Mouse (Mus musculus) forebrain, embryonic 12.5 days (tissue): Measurements from ENCODE around the gene Bri3bp. TPM values are rescaled to one million over a fixed set of nuclear protein-coding genes. Genes with fewer than 3 reads are reported as not detected.
A peak's percentile ranks its signal among the peaks of the same experiment; 100 is the strongest.

Experiments
- ATAC-seq: fragments of 200-750 bp; cut with Nextera tagmentation; 2 replicates; pipeline ENCODE4 v1.8.0; 2017; ENCODE audit warnings: moderate TSS enrichment; ENCODE audit not compliant: low FRiP score
- H3K27ac ChIP-seq: fragments of 300-500 bp; sonication (generic); 2 replicates; pipeline ENCODE4 v1.5.1; 2016; ENCODE audit warnings: mild to moderate bottlenecking
- H3K27me3 ChIP-seq: fragments of 300-500 bp; sonication (generic); 2 replicates; pipeline ENCODE4 v1.6.1; 2016; ENCODE audit warnings: mild to moderate bottlenecking
- H3K36me3 ChIP-seq: fragments of 300-500 bp; sonication (generic); replicated peaks from 2 replicates; pipeline ENCODE4 v1.6.1; 2016; ENCODE audit warnings: mild to moderate bottlenecking
- H3K4me1 ChIP-seq: fragments of 300-500 bp; sonication (generic); 2 replicates; pipeline ENCODE4 v1.6.1; 2016
- H3K4me2 ChIP-seq: fragments of 300-500 bp; sonication (generic); 2 replicates; pipeline ENCODE4 v1.6.1; 2016; ENCODE audit warnings: mild to moderate bottlenecking, moderate library complexity
- H3K4me3 ChIP-seq: fragments of 300-500 bp; sonication (generic); replicated peaks from 2 replicates; pipeline ENCODE4 v1.5.1; 2016; ENCODE audit warnings: mild to moderate bottlenecking
- H3K9ac ChIP-seq: fragments of 300-500 bp; sonication (generic); 2 replicates; pipeline ENCODE4 v1.6.1; 2016; ENCODE audit warnings: mild to moderate bottlenecking
- H3K9me3 ChIP-seq: fragments of 300-500 bp; sonication (generic); 2 replicates; pipeline ENCODE4 v1.6.1; 2016
- WGBS: fragments of 180-500 bp; shearing (Covaris S2); methylation state at CpG from one replicate; pipeline ENCODE4 v1.1.7; 2016; 5-methylcytosine and 5-hydroxymethylcytosine counted together
- polyA plus RNA-seq: library from polyadenylated mRNA; unstranded; fragments of >200 nt; fragmentation: Nextera tagmentation; extraction: Ambion mirVana; gene quantifications from 2 replicates; pipeline ENCODE4 v1.2.1, GENCODE M21; 2016

The Bri3bp gene
- polyA plus RNA-seq, 1 experiment from 2014 or later = 43.0 TPM

DNA sequence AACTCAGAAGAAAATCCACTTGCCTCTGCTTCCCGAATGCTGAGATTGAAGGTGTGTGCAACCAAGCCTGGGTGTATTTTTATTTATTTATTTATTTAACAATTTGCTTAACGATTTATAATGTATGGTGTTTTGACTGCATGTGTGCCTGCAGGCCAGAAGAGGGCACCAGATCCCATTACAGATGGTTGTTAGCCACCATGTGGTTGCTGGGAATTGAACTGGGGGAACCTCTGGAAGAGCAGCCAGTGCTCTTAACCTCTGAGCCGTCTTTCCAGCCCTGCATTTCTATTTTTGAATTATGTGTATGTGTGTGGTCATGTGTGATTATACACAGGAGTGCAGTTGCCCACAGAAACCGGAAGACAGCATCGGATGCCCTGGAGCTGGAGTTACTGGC, 2.0 kb downstream of the Bri3bp start:
- WGBS = 92% methylated on average over 5 of the region's 5 CpGs

DNA sequence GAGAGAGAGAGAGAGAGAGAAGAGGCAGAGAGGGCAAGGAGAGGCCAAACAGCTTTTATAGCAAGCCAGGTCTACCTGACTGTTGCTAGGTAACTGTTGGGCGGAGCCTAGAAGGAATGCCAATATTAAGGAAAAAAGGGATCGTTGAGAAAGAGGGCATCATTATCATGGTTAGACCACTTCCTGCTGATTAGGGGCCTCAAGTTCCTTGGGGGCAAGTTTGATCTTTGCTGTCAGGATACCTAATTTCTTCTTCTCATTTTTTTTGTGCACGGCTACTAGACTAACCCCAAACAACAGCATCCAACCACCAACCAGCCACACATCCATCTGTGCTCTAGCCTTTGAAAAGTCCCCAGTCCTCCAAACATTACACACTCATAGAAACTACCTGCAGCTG, 2.5 kb downstream of the Bri3bp start:
- ATAC-seq = no peak
- no peak overlapping the region for H3K4me2 ChIP-seq
- WGBS = 88% methylated on average over 3 of the region's 3 CpGs

More for the DNA sequence above, 2.0 kb downstream of the Bri3bp start:
- Histone ChIP-seq H3K4me3 (no peak overlapping the region), H3K27me3 (0 out of 2 replicates have a peak, but pooled peaks cover 3% of the 10 kb centered on the region), H3K4me2 (no peak overlapping the region), H3K4me1 (peaks cover 25% of the 10 kb centered on the region), H3K36me3 (peaks cover 7% of the 10 kb centered on the region), H3K9ac (no peak overlapping the region), H3K27ac (no peak overlapping the region), H3K9me3 (no peaks in the 10 kb centered on the region)
- ATAC-seq = no peak

DNA sequence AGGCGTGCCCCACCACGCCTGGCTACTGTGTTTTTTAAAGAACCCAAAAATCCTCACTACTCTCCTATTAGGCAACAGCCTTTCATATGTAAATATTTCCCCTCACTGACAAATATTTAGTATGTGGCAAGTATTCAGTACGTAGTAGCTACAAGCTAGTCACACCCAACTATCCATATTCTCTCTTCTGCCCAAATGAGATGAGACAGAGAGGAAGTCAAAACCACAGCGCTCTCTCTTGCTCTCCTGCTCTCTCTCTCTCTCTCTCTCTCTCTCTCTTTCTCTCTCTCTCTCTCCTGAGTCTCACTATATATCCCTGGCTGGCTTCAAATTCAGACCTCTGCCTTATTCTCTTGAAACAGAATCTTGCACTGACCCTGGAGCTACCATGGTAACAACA, 3.2 kb downstream of the Bri3bp start:
- Histone ChIP-seq H3K4me2 (no peak overlapping the region), H3K27ac (no peak overlapping the region), H3K27me3 (no peaks in the 10 kb centered on the region), H3K4me1 (peaks cover 25% of the 10 kb centered on the region), H3K4me3 (no peak overlapping the region), H3K36me3 (peaks cover 7% of the 10 kb centered on the region), H3K9me3 (no peaks in the 10 kb centered on the region), H3K9ac (no peak overlapping the region)
- 85% methylated on average over 4 of the region's 4 CpGs for WGBS
- ATAC-seq = no peak

More for the DNA sequence above, 2.5 kb downstream of the Bri3bp start:
- H3K4me1 ChIP-seq = peaks cover 25% of the 10 kb centered on the region
- no peaks in the 10 kb centered on the region for H3K27me3 ChIP-seq
- peaks cover 7% of the 10 kb centered on the region for H3K36me3 ChIP-seq
- no peak overlapping the region for H3K4me3 ChIP-seq
- H3K9ac ChIP-seq = no peak overlapping the region
- no peaks in the 10 kb centered on the region for H3K9me3 ChIP-seq
- no peak overlapping the region for H3K27ac ChIP-seq

GRCm38 (mm10) chr5:125446344-125446743, 5.0 kb downstream of the Bri3bp start:
- Histone ChIP-seq H3K9ac (no peak overlapping the region), H3K4me1 (peaks cover 19% of the 10 kb centered on the region), H3K4me2 (no peak overlapping the region), H3K4me3 (no peak overlapping the region), H3K9me3 (no peaks in the 10 kb centered on the region), H3K36me3 (peaks cover 7% of the 10 kb centered on the region), H3K27ac (no peak overlapping the region), H3K27me3 (no peaks in the 10 kb centered on the region)
- no peak for ATAC-seq
- WGBS = 78% methylated on average over 7 of the region's 7 CpGs

DNA sequence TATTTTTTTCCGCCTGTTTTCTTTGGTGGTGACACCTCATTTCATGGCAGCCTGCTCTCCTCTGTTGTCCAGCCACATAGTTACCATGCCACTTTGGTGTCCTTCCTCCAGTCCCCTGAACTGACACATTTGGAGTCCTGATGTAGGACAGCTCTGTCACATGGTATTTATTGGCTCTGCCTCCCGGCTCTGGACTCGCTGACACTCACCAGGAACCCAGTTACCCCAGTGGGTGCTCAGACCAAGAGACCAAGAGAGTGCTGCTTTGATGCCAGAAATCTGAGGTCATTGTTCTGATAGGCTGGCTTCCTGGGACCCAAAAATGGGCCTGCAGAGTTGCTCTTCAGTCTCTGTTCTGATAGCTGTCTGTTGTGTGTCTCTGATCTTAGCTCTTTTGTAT, 6.7 kb downstream of the Bri3bp start:
- Histone ChIP-seq H3K4me3 (no peak overlapping the region), H3K4me2 (no peak overlapping the region), H3K27ac (no peak overlapping the region), H3K9me3 (no peaks in the 10 kb centered on the region), H3K27me3 (no peaks in the 10 kb centered on the region), H3K36me3 (peaks cover 18% of the 10 kb centered on the region), H3K9ac (no peak overlapping the region), H3K4me1 (peaks cover 9% of the 10 kb centered on the region; the same call in 1 of the 2 replicates)
- ATAC-seq = no peak
- WGBS = 92% methylated on average over 3 of the region's 3 CpGs

GRCm38 (mm10) chr5:125448631-125449030, 7.3 kb downstream of the Bri3bp start:
- peaks cover 15% of the 10 kb centered on the region for H3K36me3 ChIP-seq
- ATAC-seq = no peak
- 93% methylated on average over 4 of the region's 4 CpGs for WGBS

DNA sequence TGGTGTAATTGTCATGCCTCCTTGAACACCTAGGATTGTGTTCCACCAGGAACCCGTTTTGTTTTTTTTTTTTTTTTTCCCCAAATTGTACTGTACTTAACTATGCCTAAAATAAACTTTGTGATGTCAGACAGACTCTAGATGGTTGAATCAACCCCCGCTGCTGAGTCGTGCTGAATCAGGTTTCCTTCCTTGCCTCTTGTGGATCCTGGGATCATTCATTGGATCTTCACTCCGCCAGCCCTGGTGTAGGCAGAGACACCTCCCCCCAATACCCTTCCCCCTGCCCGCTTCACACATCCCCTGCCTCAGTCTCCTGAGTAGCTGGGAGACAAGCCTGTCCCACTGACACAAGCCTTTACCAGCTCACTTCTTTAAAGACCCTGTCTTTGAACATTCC, 7.9 kb downstream of the Bri3bp start:
- H3K4me1 ChIP-seq = peaks cover 9% of the 10 kb centered on the region; the same call in 1 of the 2 replicates
- H3K27ac ChIP-seq = no peak overlapping the region
- 80% methylated on average over 5 of the region's 5 CpGs for WGBS
- no peak overlapping the region for H3K9ac ChIP-seq
- H3K4me3 ChIP-seq = no peak overlapping the region
- H3K4me2 ChIP-seq = no peak overlapping the region
- H3K27me3 ChIP-seq = no peaks in the 10 kb centered on the region
- no peak for ATAC-seq
- H3K9me3 ChIP-seq = no peaks in the 10 kb centered on the region
- peaks cover 20% of the 10 kb centered on the region for H3K36me3 ChIP-seq

More at GRCm38 (mm10) chr5:125448631-125449030, 7.3 kb downstream of the Bri3bp start:
- Histone ChIP-seq H3K27ac (no peak overlapping the region), H3K9me3 (no peaks in the 10 kb centered on the region), H3K4me1 (peaks cover 9% of the 10 kb centered on the region; the same call in 1 of the 2 replicates), H3K9ac (no peak overlapping the region), H3K4me2 (no peak overlapping the region), H3K27me3 (no peaks in the 10 kb centered on the region), H3K4me3 (no peak overlapping the region)

- H3K4me3 ChIP-seq = no peak overlapping the region
- H3K4me2 ChIP-seq = no peak overlapping the region
- no peaks in the 10 kb centered on the region for H3K27me3 ChIP-seq
- H3K4me1 ChIP-seq = no peaks in the 10 kb centered on the region
- no peak overlapping the region for H3K9ac ChIP-seq
- ATAC-seq = no peak
- 92% methylated on average over 9 of the region's 9 CpGs for WGBS
- no peaks in the 10 kb centered on the region for H3K9me3 ChIP-seq
- H3K36me3 ChIP-seq = peaks cover 38% of the 10 kb centered on the region
- no peak overlapping the region for H3K27ac ChIP-seq
These were observed 11.2 kb downstream of the Bri3bp start for GRCm38 (mm10) chr5:125452573-125452972.

- H3K4me2 ChIP-seq = no peak overlapping the region
- no peak overlapping the region for H3K9ac ChIP-seq
- H3K4me1 ChIP-seq = no peaks in the 10 kb centered on the region
- no peaks in the 10 kb centered on the region for H3K9me3 ChIP-seq
- no peaks in the 10 kb centered on the region for H3K27me3 ChIP-seq
- no peak overlapping the region for H3K4me3 ChIP-seq
- H3K36me3 ChIP-seq = peaks cover 38% of the 10 kb centered on the region
- no peak overlapping the region for H3K27ac ChIP-seq
- no peak for ATAC-seq
- 90% methylated on average over 6 of the region's 6 CpGs for WGBS
These were observed 14.7 kb downstream of the Bri3bp start for GRCm38 (mm10) chr5:125456100-125456499.

- H3K36me3 ChIP-seq = peaks cover 32% of the 10 kb centered on the region
- no peaks in the 10 kb centered on the region for H3K27me3 ChIP-seq
- ATAC-seq = no peak
- WGBS = 90% methylated on average over 6 of the region's 6 CpGs
- H3K9ac ChIP-seq = no peak overlapping the region
- H3K4me3 ChIP-seq = no peak overlapping the region
- no peak overlapping the region for H3K27ac ChIP-seq
- no peaks in the 10 kb centered on the region for H3K4me1 ChIP-seq
- H3K9me3 ChIP-seq = no peaks in the 10 kb centered on the region
- no peak overlapping the region for H3K4me2 ChIP-seq
These were observed 16.2 kb downstream of the Bri3bp start for GRCm38 (mm10) chr5:125457538-125457937.

DNA sequence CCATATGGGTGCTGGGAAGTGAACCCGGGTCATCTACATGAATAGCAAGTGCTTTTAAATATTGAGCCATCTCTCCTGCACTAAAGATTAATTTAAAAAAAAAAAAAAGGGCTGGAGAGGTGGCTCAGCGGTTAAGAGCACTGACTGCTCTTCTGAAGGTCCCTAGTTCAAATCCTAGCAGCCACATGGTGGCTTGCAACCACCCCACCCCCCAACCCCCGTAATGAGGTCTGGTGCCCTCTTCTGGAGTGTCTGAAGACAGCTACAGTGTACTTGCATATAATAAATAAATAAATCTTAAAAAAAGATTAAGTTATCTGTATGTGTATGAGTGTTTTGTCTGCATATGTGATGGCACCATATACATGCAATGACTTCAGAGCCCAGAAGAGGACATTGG, 19.2 kb downstream of the Bri3bp start:
- no peak overlapping the region for H3K4me3 ChIP-seq
- no peak overlapping the region for H3K9ac ChIP-seq
- 94% methylated on average over 3 of the region's 3 CpGs for WGBS
- H3K4me2 ChIP-seq = no peak overlapping the region
- no peaks in the 10 kb centered on the region for H3K27me3 ChIP-seq
- H3K4me1 ChIP-seq = peaks cover 4% of the 10 kb centered on the region
- no peak for ATAC-seq
- H3K36me3 ChIP-seq = peaks cover 8% of the 10 kb centered on the region
- no peak overlapping the region for H3K27ac ChIP-seq
- no peaks in the 10 kb centered on the region for H3K9me3 ChIP-seq

GRCm38 (mm10) chr5:125461868-125462445, 20.6 kb downstream of the Bri3bp start:
- no peak for ATAC-seq
- 66% methylated on average over 10 of the region's 10 CpGs for WGBS
- no peaks in the 10 kb centered on the region; the same call in 1 of the 2 replicates for H3K36me3 ChIP-seq

DNA sequence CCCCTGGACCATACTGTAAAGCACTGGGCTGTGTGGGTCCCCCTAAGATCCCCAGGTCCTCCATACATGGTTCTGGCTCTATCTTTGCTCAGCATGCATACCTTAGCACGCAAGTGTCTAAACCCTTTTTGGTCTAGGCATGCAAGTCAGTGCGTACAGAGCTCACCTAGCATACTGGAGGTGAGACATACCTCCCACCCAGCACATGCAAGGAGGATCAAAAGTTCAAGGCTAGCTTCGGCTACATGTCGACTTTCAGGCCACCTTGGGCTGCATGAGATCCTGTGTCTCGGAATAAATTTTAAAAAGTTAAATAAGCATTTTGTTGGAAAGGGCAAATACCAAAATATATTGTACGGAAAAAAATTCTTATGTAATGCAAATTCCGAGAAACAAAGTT, 23.8 kb downstream of the Bri3bp start:
- H3K27ac ChIP-seq = peak overlapping the region; percentile 8; the same call in 1 of the 2 replicates

More at GRCm38 (mm10) chr5:125461868-125462445, 20.6 kb downstream of the Bri3bp start:
- no peak overlapping the region for H3K27ac ChIP-seq
- no peaks in the 10 kb centered on the region for H3K27me3 ChIP-seq
- H3K9ac ChIP-seq = no peak overlapping the region
- no peak overlapping the region for H3K4me2 ChIP-seq
- no peak overlapping the region for H3K4me3 ChIP-seq
- H3K9me3 ChIP-seq = no peaks in the 10 kb centered on the region
- peaks cover 4% of the 10 kb centered on the region for H3K4me1 ChIP-seq

More for the DNA sequence above, 23.8 kb downstream of the Bri3bp start:
- no peak overlapping the region for H3K9ac ChIP-seq
- peak overlapping the region; percentile 29; the same call in 1 of the 2 replicates for H3K4me3 ChIP-seq
- peaks cover 4% of the 10 kb centered on the region for H3K4me1 ChIP-seq
- peak overlapping the region; percentile 51 for H3K4me2 ChIP-seq
- peak; percentile 47 for ATAC-seq
- no peaks in the 10 kb centered on the region for H3K9me3 ChIP-seq
- 40% methylated on average over 7 of the region's 7 CpGs for WGBS
- no peaks in the 10 kb centered on the region for H3K36me3 ChIP-seq
- no peaks in the 10 kb centered on the region for H3K27me3 ChIP-seq
